Mouse (Mus musculus): ENCODE results near the gene Mindy2.

GRCm38 (mm10) chr9:70555431-70555830 lies 101.5 kb downstream of the Mindy2 start:
- no peak for TF ChIP-seq CTCF (IDR thresholded peaks at IDR 0.05; ENCODE audit: low read depth)
- TF ChIP-seq EP300 (IDR thresholded peaks at IDR 0.05; ENCODE audit: low read depth): no peak
